Mouse (Mus musculus): ENCODE data around the gene Mcmbp.

DNA sequence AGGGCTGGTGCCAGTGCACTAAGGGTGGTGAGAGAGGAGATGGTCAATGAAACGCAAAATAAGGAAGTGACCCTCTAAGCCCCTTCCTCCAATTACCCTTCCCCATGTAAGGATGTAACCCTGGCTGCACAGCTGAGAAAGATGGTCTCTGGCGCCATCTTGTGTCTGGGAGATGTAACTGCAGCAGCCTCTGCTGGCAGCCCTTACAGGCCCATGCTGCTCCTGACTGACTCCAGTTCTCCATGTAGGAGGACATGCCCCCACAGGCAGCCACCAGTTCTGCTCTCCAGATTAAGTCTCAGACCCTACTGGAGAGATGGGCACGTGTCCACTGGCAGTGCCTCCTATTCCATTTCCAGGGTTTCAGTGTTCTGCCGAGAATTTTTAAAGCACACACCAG is 34.6 kb downstream of the Mcmbp start:
- TF ChIP-seq POLR2A (IDR thresholded peaks at IDR 0.05; ENCODE audit: control insufficient read depth, low read depth, low read length), result no peak
- TF ChIP-seq CTCF (IDR thresholded peaks at IDR 0.05; ENCODE audit: control insufficient read depth, insufficient read depth, insufficient replicate concordance, low read depth, low read length), result peak; percentile 99
